Mouse (Mus musculus) adrenal gland, postnatal 4 days (tissue): Measurements from ENCODE around the gene Sowaha. TPM values are rescaled to one million over a fixed set of nuclear protein-coding genes. Genes with fewer than 3 reads are reported as not detected.
"Not testable (repeated sequence)": the region's sequence is repeated elsewhere in the genome, so short reads cannot be mapped to it uniquely, and the experiment has no call there.

Experiments
- DNase-seq, 2 experiments: peaks; one replicate each; pipeline ENCODE4 v3.0.0; 2021 to 2022; ENCODE audit warnings: low spot score in 2 of 2, mixed read lengths in 2 of 2
- total RNA-seq, 2 experiments: library from RNA; stranded (reverse); gene quantifications; 2 replicates each; pipeline ENCODE4 v1.2.3; 2021

Gene Sowaha
- total RNA-seq, 2 experiments from 2014 or later = 1.7 to 2.2 TPM

- no peak for DNase-seq
Measured at GRCm38 (mm10) chr11:53445562-53445961, 34.5 kb downstream of the Sowaha start.

GRCm38 (mm10) chr11:53443861-53444260, 36.2 kb downstream of the Sowaha start:
- no peak for DNase-seq

- no peak for DNase-seq
Measured at GRCm38 (mm10) chr11:53441921-53442320, 38.2 kb downstream of the Sowaha start.

GRCm38 (mm10) chr11:53436338-53436737, 43.7 kb downstream of the Sowaha start:
- no peak for DNase-seq

- DNase-seq = no peak
Measured at GRCm38 (mm10) chr11:53435504-53435903, 44.6 kb downstream of the Sowaha start.

GRCm38 (mm10) chr11:53433057-53433456, 47.0 kb downstream of the Sowaha start:
- DNase-seq = no peak

GRCm38 (mm10) chr11:53431347-53432056, 48.6 kb downstream of the Sowaha start:
- DNase-seq = no peak

GRCm38 (mm10) chr11:53430670-53431346, 49.3 kb downstream of the Sowaha start, which contains the start of the genes Uqcrq and Gdf9:
Uqcrq (minus strand) TSS chr11:53430831.
Gdf9 (plus strand) TSS chr11:53431023.
- DNase-seq = peak; percentile 80 to 96

- peak in 1 of 2 experiments; percentile 38 for DNase-seq
Measured at GRCm38 (mm10) chr11:53430300-53430669, 49.8 kb downstream of the Sowaha start.

- DNase-seq = no peak
Measured at GRCm38 (mm10) chr11:53429182-53429581, 50.9 kb downstream of the Sowaha start.

GRCm38 (mm10) chr11:53428716-53429057, 51.4 kb downstream of the Sowaha start:
- DNase-seq = no peak

- no peak for DNase-seq
Measured at GRCm38 (mm10) chr11:53427993-53428715, 51.9 kb downstream of the Sowaha start.

GRCm38 (mm10) chr11:53426914-53427313, 53.2 kb downstream of the Sowaha start:
- DNase-seq = not testable (repeated sequence)

Other genes starting within 250 kb of the Sowaha start
- 100 to 1,000 TPM; 150 to 168 TPM for gene Hspa4, start 179.8 kb downstream of the Sowaha start, total RNA-seq
- gene Zcchc10, start 155.6 kb downstream of the Sowaha start, total RNA-seq = 10 to 100 TPM; 12.5 to 16.4 TPM
- gene Aff4, start 129.4 kb downstream of the Sowaha start, total RNA-seq = 100 to 1,000 TPM; 163 to 187 TPM
- gene Leap2, start 57.1 kb downstream of the Sowaha start, total RNA-seq = 1 to 10 TPM in 1 of 2 experiments, not detected in 1; 7.2 TPM
- 100 to 1,000 TPM; 559 to 683 TPM for gene Uqcrq, start 49.4 kb downstream of the Sowaha start, total RNA-seq
- gene Gdf9, start 49.3 kb downstream of the Sowaha start, total RNA-seq = 1 to 10 TPM in 1 of 2 experiments, under 1 TPM in 1; 0.85 to 1.1 TPM
- gene Gm10447, start 23.2 kb downstream of the Sowaha start, total RNA-seq = under 1 TPM; 0.36 to 0.51 TPM
- 1 to 10 TPM; 4.5 to 5.8 TPM for gene Shroom1, start 23.1 kb downstream of the Sowaha start, total RNA-seq
- not detected for gene Gm9837, start 9.8 kb downstream of the Sowaha start, total RNA-seq
- not detected for gene Gm9945, start 108 bp downstream of the Sowaha start, total RNA-seq
- gene Sept8, start 39.0 kb upstream of the Sowaha start, total RNA-seq = 10 to 100 TPM; 60.4 to 65.7 TPM
- 10 to 100 TPM; 27.5 to 30.1 TPM for gene Kif3a, start 87.1 kb upstream of the Sowaha start, total RNA-seq
- not detected for gene Il4, start 138.4 kb upstream of the Sowaha start, total RNA-seq
- not detected for gene Il13, start 154.4 kb upstream of the Sowaha start, total RNA-seq
- gene Rad50, start 227.0 kb upstream of the Sowaha start, total RNA-seq = 10 to 100 TPM; 21.5 to 24.4 TPM
- gene Il5, start 240.5 kb upstream of the Sowaha start, total RNA-seq = not detected